Mouse (Mus musculus): ENCODE measurements around the gene Vmn2r95. TPM values are rescaled to one million over a fixed set of nuclear protein-coding genes. Genes with fewer than 3 reads are reported as not detected.

The Vmn2r95 gene
- total RNA-seq (2023; ENCODE audit: inconsistent age): 0.06 TPM in 1 of 4 replicates, not detected in the others

GRCm38 (mm10) chr17:18423778-18424177, at the start of gene Vmn2r95:
Gene Vmn2r95, plus strand, starts transcription at chr17:18424078.

Other genes with a start within 250 kb of the Vmn2r95 start
- not detected in 4 replicates for gene Vmn2r94, start 146.3 kb upstream of the Vmn2r95 start, total RNA-seq (2023; ENCODE audit: inconsistent age)
- not detected in 4 replicates for gene Vmn2r93, start 126.0 kb upstream of the Vmn2r95 start, total RNA-seq (2023; ENCODE audit: inconsistent age)
- gene Vmn2r96, start 149.1 kb downstream of the Vmn2r95 start, total RNA-seq (2023; ENCODE audit: inconsistent age): 3.3 to 4.5 TPM (median 4.1 TPM) in 4 replicates

Measured in B cell, adult (primary cell).